Mouse (Mus musculus): ENCODE data around the gene Slc29a1. TPM values are rescaled to one million over a fixed set of nuclear protein-coding genes. Genes with fewer than 3 reads are reported as not detected.

Gene Slc29a1
- polyA plus RNA-seq, 2 experiments, result 103 to 122 TPM

- peaks cover 27% of the 10 kb centered on the region for H3K27me3 ChIP-seq (ENCODE audit: control insufficient read depth, insufficient read depth, low read length)
- no peak for ATAC-seq (ENCODE audit: low FRiP score, low read depth)
Observed at GRCm38 (mm10) chr17:45539664-45540063, 59.7 kb downstream of the Slc29a1 start.

GRCm38 (mm10) chr17:45538394-45538793 is 61.0 kb downstream of the Slc29a1 start:
- H3K36me3 ChIP-seq (ENCODE audit: control insufficient read depth, insufficient read depth, low read length), result no peaks in the 10 kb centered on the region
- no peaks in the 10 kb centered on the region for H3K9me3 ChIP-seq (ENCODE audit: control insufficient read depth, low read length)
- H3K27me3 ChIP-seq (ENCODE audit: control insufficient read depth, insufficient read depth, low read length), result peaks cover 14% of the 10 kb centered on the region
- H3K4me2 ChIP-seq (replicated peaks; ENCODE audit: low read depth, low read length, severe bottlenecking), result no peak overlapping the region
- no peak overlapping the region for H3K4me3 ChIP-seq (replicated peaks; ENCODE audit: low read length)
- H3K27ac ChIP-seq (replicated peaks; ENCODE audit: low read depth, low read length), result no peak overlapping the region
- DNase-seq (ENCODE audit: low spot score) (no peak), ATAC-seq (ENCODE audit: low FRiP score, low read depth) (no peak)
- no peak for TF ChIP-seq POLR2A (IDR thresholded peaks at IDR 0.05; ENCODE audit: borderline replicate concordance, extremely low read depth, insufficient read depth, insufficient read length)
- 61% methylated on average over 4 of the region's 4 CpGs for WGBS
- no peaks in the 10 kb centered on the region for H3K4me1 ChIP-seq (ENCODE audit: control insufficient read depth, insufficient read depth, low read length)
- H3K9ac ChIP-seq (ENCODE audit: low read depth, low read length, severe bottlenecking), result no peak overlapping the region

More at GRCm38 (mm10) chr17:45539664-45540063, 59.7 kb downstream of the Slc29a1 start:
- Histone ChIP-seq H3K4me1 (ENCODE audit: control insufficient read depth, insufficient read depth, low read length) (no peaks in the 10 kb centered on the region), H3K9me3 (ENCODE audit: control insufficient read depth, low read length) (no peaks in the 10 kb centered on the region), H3K4me2 (replicated peaks; ENCODE audit: low read depth, low read length, severe bottlenecking) (no peak overlapping the region), H3K27ac (replicated peaks; ENCODE audit: low read depth, low read length) (no peak overlapping the region), H3K9ac (ENCODE audit: low read depth, low read length, severe bottlenecking) (no peak overlapping the region), H3K36me3 (ENCODE audit: control insufficient read depth, insufficient read depth, low read length) (0 out of 2 replicates have a peak, but pooled peaks cover 3% of the 10 kb centered on the region), H3K4me3 (replicated peaks; ENCODE audit: low read length) (no peak overlapping the region)
- TF ChIP-seq POLR2A (IDR thresholded peaks at IDR 0.05; ENCODE audit: borderline replicate concordance, extremely low read depth, insufficient read depth, insufficient read length), result no peak
- DNase-seq (ENCODE audit: low spot score), result no peak
- 77% methylated on average over 21 of the region's 21 CpGs for whole genome bisulfite sequencing

- Histone ChIP-seq H3K4me3 (replicated peaks; ENCODE audit: low read length) (no peak overlapping the region), H3K36me3 (ENCODE audit: control insufficient read depth, insufficient read depth, low read length) (no peaks in the 10 kb centered on the region), H3K4me2 (replicated peaks; ENCODE audit: low read depth, low read length, severe bottlenecking) (no peak overlapping the region), H3K9me3 (ENCODE audit: control insufficient read depth, low read length) (no peaks in the 10 kb centered on the region), H3K4me1 (ENCODE audit: control insufficient read depth, insufficient read depth, low read length) (no peaks in the 10 kb centered on the region), H3K27ac (replicated peaks; ENCODE audit: low read depth, low read length) (no peak overlapping the region), H3K27me3 (ENCODE audit: control insufficient read depth, insufficient read depth, low read length) (peaks cover 14% of the 10 kb centered on the region), H3K9ac (ENCODE audit: low read depth, low read length, severe bottlenecking) (no peak overlapping the region)
- TF ChIP-seq POLR2A (IDR thresholded peaks at IDR 0.05; ENCODE audit: borderline replicate concordance, extremely low read depth, insufficient read depth, insufficient read length), result no peak
- DNase-seq (ENCODE audit: low spot score), result no peak
- ATAC-seq (ENCODE audit: low FRiP score, low read depth), result no peak
- 11% methylated on average over 5 of the region's 5 CpGs for WGBS
Observed at GRCm38 (mm10) chr17:45536264-45536663, 63.1 kb downstream of the Slc29a1 start.

Other genes with a start within 250 kb of the Slc29a1 start
- gene Cdc5l, start 165.9 kb downstream of the Slc29a1 start, polyA plus RNA-seq (2012; rRNA removed), result 27.1 and 38.0 TPM in 2 replicates
- 62.5 and 71.4 TPM in 2 replicates for gene Cdc5l, start 165.9 kb downstream of the Slc29a1 start, polyA plus RNA-seq (2014; fragmentation: Nextera tagmentation; extraction: Ambion mirVana)
- 0.29 and 0.44 TPM in 2 replicates for gene Spats1, start 124.2 kb downstream of the Slc29a1 start, polyA plus RNA-seq (2012; rRNA removed)
- gene Spats1, start 124.2 kb downstream of the Slc29a1 start, polyA plus RNA-seq (2014; fragmentation: Nextera tagmentation; extraction: Ambion mirVana), result 0.39 and 0.62 TPM in 2 replicates
- 20.8 and 22.2 TPM in 2 replicates for gene Aars2, start 92.8 kb downstream of the Slc29a1 start, polyA plus RNA-seq (2012; rRNA removed)
- gene Aars2, start 92.8 kb downstream of the Slc29a1 start, polyA plus RNA-seq (2014; fragmentation: Nextera tagmentation; extraction: Ambion mirVana), result 13.0 and 15.4 TPM in 2 replicates
- gene Tcte1, start 76.2 kb downstream of the Slc29a1 start, polyA plus RNA-seq (2012; rRNA removed), result 0.04 TPM in 1 of 2 replicates, not detected in the other
- gene Tcte1, start 76.2 kb downstream of the Slc29a1 start, polyA plus RNA-seq (2014; fragmentation: Nextera tagmentation; extraction: Ambion mirVana), result 0.74 and 0.90 TPM in 2 replicates
- gene Tmem151b, start 49.9 kb downstream of the Slc29a1 start, polyA plus RNA-seq (2012; rRNA removed), result 6.1 and 9.3 TPM in 2 replicates
- gene Tmem151b, start 49.9 kb downstream of the Slc29a1 start, polyA plus RNA-seq (2014; fragmentation: Nextera tagmentation; extraction: Ambion mirVana), result 2.9 and 4.7 TPM in 2 replicates
- 3.6 and 4.3 TPM in 2 replicates for gene Nfkbie, start 43.9 kb downstream of the Slc29a1 start, polyA plus RNA-seq (2012; rRNA removed)
- gene Nfkbie, start 43.9 kb downstream of the Slc29a1 start, polyA plus RNA-seq (2014; fragmentation: Nextera tagmentation; extraction: Ambion mirVana), result 4.0 and 6.6 TPM in 2 replicates
- gene Slc35b2, start 35.7 kb downstream of the Slc29a1 start, polyA plus RNA-seq (2012; rRNA removed), result 96.9 and 168 TPM in 2 replicates
- gene Slc35b2, start 35.7 kb downstream of the Slc29a1 start, polyA plus RNA-seq (2014; fragmentation: Nextera tagmentation; extraction: Ambion mirVana), result 128 and 138 TPM in 2 replicates
- gene Hsp90ab1, start 26.3 kb downstream of the Slc29a1 start, polyA plus RNA-seq (2012; rRNA removed), result 788 and 951 TPM in 2 replicates
- 1,382 and 1,446 TPM in 2 replicates for gene Hsp90ab1, start 26.3 kb downstream of the Slc29a1 start, polyA plus RNA-seq (2014; fragmentation: Nextera tagmentation; extraction: Ambion mirVana)
- 53.5 and 60.7 TPM in 2 replicates for gene Mymx, start 2.5 kb upstream of the Slc29a1 start, polyA plus RNA-seq (2012; rRNA removed)
- gene Mymx, start 2.5 kb upstream of the Slc29a1 start, polyA plus RNA-seq (2014; fragmentation: Nextera tagmentation; extraction: Ambion mirVana), result 27.2 and 37.8 TPM in 2 replicates
- 0.03 and 0.23 TPM in 2 replicates for gene Capn11, start 59.7 kb upstream of the Slc29a1 start, polyA plus RNA-seq (2012; rRNA removed)
- not detected in 2 replicates for gene Capn11, start 59.7 kb upstream of the Slc29a1 start, polyA plus RNA-seq (2014; fragmentation: Nextera tagmentation; extraction: Ambion mirVana)
- 98.3 and 113 TPM in 2 replicates for gene Mrpl14, start 86.7 kb upstream of the Slc29a1 start, polyA plus RNA-seq (2012; rRNA removed)
- 146 and 147 TPM in 2 replicates for gene Mrpl14, start 86.7 kb upstream of the Slc29a1 start, polyA plus RNA-seq (2014; fragmentation: Nextera tagmentation; extraction: Ambion mirVana)
- 90.7 and 113 TPM in 2 replicates for gene Tmem63b, start 87.3 kb upstream of the Slc29a1 start, polyA plus RNA-seq (2012; rRNA removed)
- 24.5 and 28.5 TPM in 2 replicates for gene Tmem63b, start 87.3 kb upstream of the Slc29a1 start, polyA plus RNA-seq (2014; fragmentation: Nextera tagmentation; extraction: Ambion mirVana)
- gene 1600014C23Rik, start 134.2 kb upstream of the Slc29a1 start, polyA plus RNA-seq (2012; rRNA removed), result 0.15 TPM in 1 of 2 replicates, not detected in the other
- 0.58 TPM in 1 of 2 replicates, not detected in the other for gene 1600014C23Rik, start 134.2 kb upstream of the Slc29a1 start, polyA plus RNA-seq (2014; fragmentation: Nextera tagmentation; extraction: Ambion mirVana)

Data from limb, embryonic 14.5 days (tissue).